Mouse (Mus musculus): ENCODE measurements around the gene Grik1. TPM values are rescaled to one million over a fixed set of nuclear protein-coding genes. Genes with fewer than 3 reads are reported as not detected.

Grik1 gene
- polyA plus RNA-seq, 1 experiment from 2014 or later, result 0.39 TPM

GRCm38 (mm10) chr16:88111459-88111858 is 178.6 kb downstream of the Grik1 start:
- 69% methylated on average over 3 of the region's 3 CpGs for whole genome bisulfite sequencing

DNA sequence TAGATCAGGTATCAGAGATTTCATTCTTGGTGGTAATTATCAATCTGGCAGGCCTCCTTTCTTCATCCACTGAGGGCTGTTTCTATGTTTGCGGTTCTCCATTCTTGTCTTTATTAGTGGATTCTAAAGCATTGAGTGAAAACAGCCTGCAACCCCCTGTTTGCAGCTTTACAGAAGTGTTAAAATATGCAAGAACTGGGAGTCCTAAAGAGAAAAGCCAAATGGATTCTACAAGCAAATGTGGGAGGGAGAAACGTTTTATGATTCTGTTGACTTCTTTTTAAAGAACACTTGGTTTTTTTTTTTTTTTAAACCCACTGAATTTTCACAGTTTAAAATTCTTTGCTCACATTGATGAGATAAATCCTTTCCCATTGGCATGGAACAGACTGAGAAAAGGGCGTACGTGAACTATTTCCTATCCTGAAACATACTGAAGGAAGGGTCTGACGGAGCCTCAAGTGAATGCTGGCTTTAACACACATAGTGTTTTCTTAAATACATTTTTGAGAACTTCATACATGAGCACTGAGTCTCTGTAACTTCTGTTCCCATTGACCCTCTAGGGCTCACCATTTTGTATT is 195.8 kb downstream of the Grik1 start:
- ATAC-seq (ENCODE audit: insufficient read depth) (no peak), DNase-seq (no peak)
- Histone ChIP-seq H3K9ac (no peak overlapping the region), H3K27me3 (ENCODE audit: insufficient read depth, low read length) (no peaks in the 10 kb centered on the region), H3K4me3 (ENCODE audit: low read depth, low read length) (no peak overlapping the region), H3K27ac (ENCODE audit: low read depth) (no peak overlapping the region), H3K4me2 (no peak overlapping the region), H3K36me3 (ENCODE audit: insufficient read depth) (no peaks in the 10 kb centered on the region), H3K4me1 (ENCODE audit: insufficient read depth) (no peaks in the 10 kb centered on the region), H3K9me3 (ENCODE audit: low read depth, low read length) (no peaks in the 10 kb centered on the region)
- WGBS, result 68% methylated on average over 5 of the region's 5 CpGs
- no peak for TF ChIP-seq CTCF (IDR thresholded peaks at IDR 0.05; ENCODE audit: low read depth)

More at GRCm38 (mm10) chr16:88111459-88111858, 178.6 kb downstream of the Grik1 start:
- ATAC-seq (ENCODE audit: insufficient read depth) (no peak), DNase-seq (no peak)
- Histone ChIP-seq H3K9ac (no peak overlapping the region), H3K4me3 (ENCODE audit: low read depth, low read length) (no peak overlapping the region), H3K4me1 (ENCODE audit: insufficient read depth) (no peaks in the 10 kb centered on the region), H3K4me2 (no peak overlapping the region), H3K9me3 (ENCODE audit: low read depth, low read length) (no peaks in the 10 kb centered on the region), H3K27me3 (ENCODE audit: insufficient read depth, low read length) (no peaks in the 10 kb centered on the region), H3K36me3 (ENCODE audit: insufficient read depth) (no peaks in the 10 kb centered on the region), H3K27ac (ENCODE audit: low read depth) (no peak overlapping the region)
- no peak for TF ChIP-seq CTCF (IDR thresholded peaks at IDR 0.05; ENCODE audit: low read depth)

GRCm38 (mm10) chr16:88087280-88087679 is 202.8 kb downstream of the Grik1 start:
- Histone ChIP-seq H3K4me2 (no peak overlapping the region), H3K36me3 (ENCODE audit: insufficient read depth) (no peaks in the 10 kb centered on the region), H3K9me3 (ENCODE audit: low read depth, low read length) (no peaks in the 10 kb centered on the region), H3K9ac (no peak overlapping the region), H3K4me3 (ENCODE audit: low read depth, low read length) (no peak overlapping the region), H3K27ac (ENCODE audit: low read depth) (no peak overlapping the region), H3K27me3 (ENCODE audit: insufficient read depth, low read length) (no peaks in the 10 kb centered on the region), H3K4me1 (ENCODE audit: insufficient read depth) (no peaks in the 10 kb centered on the region)
- whole genome bisulfite sequencing, result 63% methylated on average over 7 of the region's 7 CpGs
- ATAC-seq (ENCODE audit: insufficient read depth), result no peak
- no peak for DNase-seq
- TF ChIP-seq CTCF (IDR thresholded peaks at IDR 0.05; ENCODE audit: low read depth), result no peak

DNA sequence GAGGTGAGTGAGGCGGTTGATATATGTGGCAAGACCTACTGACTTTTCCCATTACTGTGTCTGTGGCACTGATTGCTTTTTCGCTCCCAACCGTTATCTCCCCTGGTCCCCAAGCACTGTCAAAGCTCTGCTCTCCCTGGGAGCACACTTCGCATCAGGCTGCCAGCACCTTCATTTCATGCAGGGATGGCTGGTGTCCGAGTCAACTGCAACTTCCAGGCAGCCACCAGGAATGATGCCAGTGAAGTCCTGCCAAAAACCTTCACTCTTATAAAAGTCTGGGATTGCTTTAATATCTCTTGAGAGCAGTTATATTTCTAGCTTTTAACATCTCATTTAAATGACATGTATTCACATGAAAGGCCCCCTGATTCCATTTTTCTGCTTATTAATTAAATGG is 215.3 kb downstream of the Grik1 start:
- Histone ChIP-seq H3K36me3 (ENCODE audit: insufficient read depth) (no peaks in the 10 kb centered on the region), H3K9ac (no peak overlapping the region), H3K27me3 (ENCODE audit: insufficient read depth, low read length) (no peaks in the 10 kb centered on the region), H3K4me2 (no peak overlapping the region), H3K27ac (ENCODE audit: low read depth) (no peak overlapping the region), H3K4me3 (ENCODE audit: low read depth, low read length) (no peak overlapping the region), H3K4me1 (ENCODE audit: insufficient read depth) (no peaks in the 10 kb centered on the region), H3K9me3 (ENCODE audit: low read depth, low read length) (no peaks in the 10 kb centered on the region)
- no peak for DNase-seq
- no peak for ATAC-seq (ENCODE audit: insufficient read depth)
- no peak for TF ChIP-seq CTCF (IDR thresholded peaks at IDR 0.05; ENCODE audit: low read depth)
- 71% methylated on average over 5 of the region's 5 CpGs for WGBS

DNA sequence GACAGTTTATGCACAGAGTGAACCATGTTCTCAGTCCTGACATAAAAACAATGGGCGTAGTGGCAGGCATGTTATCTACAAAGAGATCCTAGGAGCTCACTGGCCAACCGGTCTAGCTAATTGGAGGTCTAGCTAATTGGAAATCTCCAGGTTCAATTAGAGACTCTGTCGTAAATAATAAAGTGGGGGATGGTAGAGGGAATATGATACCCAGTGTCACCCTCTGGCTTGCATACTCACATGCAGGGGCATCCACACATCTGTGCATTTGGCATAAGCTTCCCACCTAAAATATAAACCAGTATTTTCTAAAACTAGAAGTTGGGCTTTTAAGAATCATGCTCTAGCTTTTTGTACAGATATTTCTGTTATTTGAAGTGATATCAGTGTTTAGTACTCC is 229.1 kb downstream of the Grik1 start:
- Histone ChIP-seq H3K4me2 (no peak overlapping the region), H3K9me3 (ENCODE audit: low read depth, low read length) (no peaks in the 10 kb centered on the region), H3K27ac (ENCODE audit: low read depth) (no peak overlapping the region), H3K27me3 (ENCODE audit: insufficient read depth, low read length) (no peaks in the 10 kb centered on the region), H3K36me3 (ENCODE audit: insufficient read depth) (no peaks in the 10 kb centered on the region), H3K4me3 (ENCODE audit: low read depth, low read length) (no peak overlapping the region), H3K4me1 (ENCODE audit: insufficient read depth) (no peaks in the 10 kb centered on the region), H3K9ac (no peak overlapping the region)
- TF ChIP-seq CTCF (IDR thresholded peaks at IDR 0.05; ENCODE audit: low read depth), result no peak
- no peak for ATAC-seq (ENCODE audit: insufficient read depth)
- WGBS, result 79% methylated on average over 3 of the region's 3 CpGs
- DNase-seq, result no peak

- TF ChIP-seq CTCF (IDR thresholded peaks at IDR 0.05; ENCODE audit: low read depth), result no peak
- Histone ChIP-seq H3K9ac (no peak overlapping the region), H3K27ac (ENCODE audit: low read depth) (no peak overlapping the region), H3K9me3 (ENCODE audit: low read depth, low read length) (no peaks in the 10 kb centered on the region), H3K36me3 (ENCODE audit: insufficient read depth) (no peaks in the 10 kb centered on the region), H3K4me2 (no peak overlapping the region), H3K4me1 (ENCODE audit: insufficient read depth) (no peaks in the 10 kb centered on the region), H3K27me3 (ENCODE audit: insufficient read depth, low read length) (no peaks in the 10 kb centered on the region), H3K4me3 (ENCODE audit: low read depth, low read length) (no peak overlapping the region)
- WGBS, result 77% methylated on average over 10 of the region's 10 CpGs
- ATAC-seq (ENCODE audit: insufficient read depth) (no peak), DNase-seq (no peak)
These were observed 241.9 kb downstream of the Grik1 start for GRCm38 (mm10) chr16:88048121-88048520.

DNA sequence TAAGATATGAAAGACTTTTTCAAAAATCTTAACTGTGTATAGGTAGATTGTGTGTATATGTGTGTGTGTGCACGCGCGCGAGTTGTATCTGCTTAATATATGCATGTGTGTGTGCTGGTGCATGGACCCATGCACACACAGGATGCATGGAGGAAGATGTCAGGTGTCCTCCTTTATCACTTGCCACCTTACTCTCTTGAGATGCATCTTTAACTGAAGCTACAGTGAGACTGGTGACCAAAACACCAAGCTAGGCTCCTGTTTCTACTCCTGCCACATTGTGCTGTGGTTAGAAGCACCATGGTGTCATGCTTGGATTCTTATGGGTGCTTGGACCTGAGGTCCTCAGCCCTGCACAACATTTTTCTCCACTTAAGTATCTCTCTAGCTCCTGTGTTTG is 245.7 kb downstream of the Grik1 start:
- H3K27me3 ChIP-seq (ENCODE audit: insufficient read depth, low read length), result no peaks in the 10 kb centered on the region
- 94% methylated on average over 4 of the region's 4 CpGs for WGBS
- no peak for TF ChIP-seq CTCF (IDR thresholded peaks at IDR 0.05; ENCODE audit: low read depth)
- H3K9me3 ChIP-seq (ENCODE audit: low read depth, low read length), result no peaks in the 10 kb centered on the region
- no peak for DNase-seq
- no peak overlapping the region for H3K4me2 ChIP-seq
- ATAC-seq (ENCODE audit: insufficient read depth), result no peak
- no peak overlapping the region for H3K4me3 ChIP-seq (ENCODE audit: low read depth, low read length)
- no peaks in the 10 kb centered on the region for H3K36me3 ChIP-seq (ENCODE audit: insufficient read depth)
- no peak overlapping the region for H3K9ac ChIP-seq
- no peak overlapping the region for H3K27ac ChIP-seq (ENCODE audit: low read depth)
- H3K4me1 ChIP-seq (ENCODE audit: insufficient read depth), result no peaks in the 10 kb centered on the region

DNA sequence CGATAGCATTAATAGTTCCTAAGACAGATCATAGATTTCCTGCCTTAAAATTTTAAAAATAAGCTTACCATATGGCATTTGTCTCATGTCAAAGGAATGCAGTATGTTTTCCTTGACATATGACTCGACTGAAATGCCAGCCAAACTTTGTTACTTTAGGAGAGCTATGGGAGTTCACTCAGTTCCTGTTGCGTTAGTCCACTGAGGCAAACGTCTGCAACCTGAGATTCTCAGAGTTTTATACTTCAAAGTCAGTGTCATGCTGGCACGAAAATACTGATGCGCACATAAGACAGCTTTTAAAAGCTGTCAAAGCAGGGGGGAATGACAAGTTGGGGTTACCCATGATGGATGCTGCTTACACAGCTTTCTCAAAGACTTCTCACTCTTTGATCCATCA is 247.6 kb downstream of the Grik1 start:
- no peak overlapping the region for H3K27ac ChIP-seq (ENCODE audit: low read depth)
- H3K27me3 ChIP-seq (ENCODE audit: insufficient read depth, low read length), result no peaks in the 10 kb centered on the region
- H3K4me1 ChIP-seq (ENCODE audit: insufficient read depth), result no peaks in the 10 kb centered on the region
- no peak for TF ChIP-seq CTCF (IDR thresholded peaks at IDR 0.05; ENCODE audit: low read depth)
- no peak overlapping the region for H3K4me2 ChIP-seq
- DNase-seq (peak; percentile 11), ATAC-seq (ENCODE audit: insufficient read depth) (no peak)
- no peak overlapping the region for H3K9ac ChIP-seq
- H3K36me3 ChIP-seq (ENCODE audit: insufficient read depth), result no peaks in the 10 kb centered on the region
- H3K9me3 ChIP-seq (ENCODE audit: low read depth, low read length), result no peaks in the 10 kb centered on the region
- no peak overlapping the region for H3K4me3 ChIP-seq (ENCODE audit: low read depth, low read length)
- 25% methylated on average over 6 of the region's 6 CpGs for WGBS

All from lung, embryonic 14.5 days (tissue).